Mouse (Mus musculus) thymus, postnatal 4 days (tissue): Measurements from ENCODE around the gene Cacna2d3.

Experiments
- DNase-seq: peaks from one replicate; pipeline ENCODE4 v3.0.0; 2021

Gene Cacna2d3

DNA sequence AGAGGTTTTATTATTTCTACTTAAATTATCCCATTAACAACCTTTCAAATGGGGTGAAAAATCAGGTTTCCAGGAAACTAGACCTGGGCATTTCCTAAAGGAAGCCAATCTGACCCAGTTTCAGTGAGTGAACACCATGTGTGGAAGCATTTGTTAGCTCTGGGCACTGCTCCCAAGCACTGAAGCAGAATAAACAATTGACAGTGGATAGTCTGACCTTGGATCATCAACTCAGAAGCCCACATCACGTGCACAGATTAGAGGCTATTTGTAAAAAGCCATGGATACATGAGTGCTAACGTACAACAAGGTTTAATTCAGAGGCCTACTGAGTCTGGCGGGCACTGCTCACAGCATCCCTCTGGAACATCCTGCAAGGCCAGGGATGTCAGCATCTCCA is 82.4 kb downstream of the Cacna2d3 start:
- no peak for DNase-seq

DNA sequence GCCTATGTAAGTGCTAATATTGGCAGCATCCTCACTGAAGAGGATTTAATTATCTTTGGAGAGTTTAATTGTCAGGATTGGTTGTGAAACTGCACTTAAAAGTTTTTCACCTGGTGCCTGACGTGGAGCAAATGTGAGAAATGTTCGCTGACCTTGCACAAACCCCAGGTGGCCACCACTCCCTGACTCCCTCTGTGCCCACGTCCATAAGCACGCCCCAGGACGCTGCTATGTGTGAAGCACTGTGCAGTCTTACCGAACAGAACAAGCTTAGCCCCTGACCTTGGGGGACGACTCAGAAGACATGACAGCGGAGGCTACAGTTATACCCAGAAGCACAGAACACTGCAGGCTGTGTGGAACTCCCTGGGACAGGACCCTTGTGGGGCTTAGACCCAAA is 93.5 kb downstream of the Cacna2d3 start:
- DNase-seq = no peak

DNA sequence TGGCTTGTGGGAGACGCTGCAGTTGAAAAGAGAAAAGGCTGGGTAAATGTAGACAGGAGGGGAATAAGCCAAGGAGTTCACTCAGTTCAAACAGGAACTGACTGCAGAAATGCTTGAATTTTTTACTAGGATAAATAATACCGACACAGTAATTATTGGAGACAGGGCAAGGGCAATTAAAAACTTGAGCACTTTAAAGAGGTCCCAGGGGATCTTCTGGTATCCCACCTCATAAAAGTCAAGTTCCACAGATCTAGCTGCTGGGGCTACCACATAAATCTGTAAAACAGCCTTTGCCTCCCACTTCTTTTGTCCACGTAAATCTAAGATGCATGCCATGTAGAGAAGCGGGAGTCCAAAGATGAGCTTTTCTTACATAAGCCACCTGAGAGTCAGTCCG is 109.2 kb downstream of the Cacna2d3 start:
- DNase-seq = no peak

DNA sequence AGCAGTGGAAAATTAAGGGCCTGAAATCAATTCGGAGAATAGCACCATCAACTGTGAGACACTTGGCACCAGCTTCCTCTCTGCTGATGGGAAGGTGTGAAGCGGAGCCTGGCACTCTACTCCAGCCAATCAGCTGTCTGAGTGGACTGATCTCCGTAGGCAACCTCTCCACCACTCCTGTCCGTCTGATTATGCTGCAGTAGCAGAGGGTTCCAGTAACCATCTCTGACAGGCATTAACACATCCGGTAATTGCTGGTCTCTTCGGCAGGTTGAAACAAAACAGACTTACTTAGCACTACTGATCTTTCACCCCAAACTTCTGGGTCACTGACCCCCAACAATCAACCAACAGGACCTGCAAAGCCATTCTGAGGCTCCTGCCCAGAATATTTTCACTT is 112.9 kb downstream of the Cacna2d3 start:
- no peak for DNase-seq

DNA sequence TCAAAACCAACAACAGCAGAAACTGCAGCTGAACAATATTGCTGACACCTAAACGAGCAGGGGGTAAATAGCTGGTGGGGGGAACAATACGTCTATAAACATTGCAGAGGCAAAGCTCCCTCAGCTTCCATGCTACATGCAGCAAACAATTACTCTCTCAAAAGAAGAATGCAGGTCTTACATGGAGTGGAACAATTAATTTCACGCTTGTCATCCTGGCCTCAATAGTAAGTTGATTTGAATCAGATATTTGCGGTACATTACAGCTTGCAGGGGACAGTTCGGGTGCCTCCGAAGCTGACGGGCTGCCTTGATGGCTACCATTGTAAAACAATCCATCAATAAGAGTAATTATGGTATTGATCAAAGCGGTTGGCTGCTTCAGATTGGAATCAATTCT is 122.2 kb downstream of the Cacna2d3 start:
- no peak for DNase-seq

DNA sequence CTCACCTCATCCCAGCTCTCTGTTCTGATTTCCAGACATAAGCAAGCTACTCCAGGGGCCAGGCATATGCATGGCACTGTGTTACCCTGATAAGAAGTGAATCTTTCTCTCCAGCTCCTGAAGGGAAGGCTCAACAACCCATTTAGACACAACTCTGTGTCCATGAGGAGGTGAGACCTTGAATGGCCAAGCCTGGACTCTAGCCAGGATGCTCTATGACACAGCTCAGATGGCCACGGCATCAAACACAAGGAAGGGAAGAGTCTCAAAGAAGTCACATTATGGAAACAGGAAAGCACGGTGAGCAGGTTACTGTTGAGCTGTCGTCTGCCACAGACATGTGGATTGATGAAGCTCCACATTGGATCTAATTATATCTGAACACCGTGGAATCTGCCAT is 128.8 kb downstream of the Cacna2d3 start:
- DNase-seq = no peak

DNA sequence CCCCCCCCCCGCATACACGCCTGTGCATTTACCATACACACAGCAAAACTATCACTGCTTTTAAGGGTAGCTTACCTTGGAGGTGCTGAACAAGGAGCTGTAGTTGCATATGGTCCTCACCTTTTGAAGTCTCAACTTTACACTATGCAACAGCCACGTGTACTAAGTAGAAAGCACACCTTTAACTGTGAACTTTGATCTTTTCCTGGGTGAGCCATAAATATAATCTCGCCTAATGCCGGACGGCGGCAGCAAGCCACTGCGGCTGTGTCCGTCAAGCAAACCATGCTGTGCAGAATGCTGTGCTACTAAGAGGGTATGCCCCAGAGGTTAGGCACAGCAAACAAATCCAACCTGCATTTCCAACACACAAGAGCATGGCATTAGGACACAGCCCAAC is 132.0 kb downstream of the Cacna2d3 start:
- no peak for DNase-seq

DNA sequence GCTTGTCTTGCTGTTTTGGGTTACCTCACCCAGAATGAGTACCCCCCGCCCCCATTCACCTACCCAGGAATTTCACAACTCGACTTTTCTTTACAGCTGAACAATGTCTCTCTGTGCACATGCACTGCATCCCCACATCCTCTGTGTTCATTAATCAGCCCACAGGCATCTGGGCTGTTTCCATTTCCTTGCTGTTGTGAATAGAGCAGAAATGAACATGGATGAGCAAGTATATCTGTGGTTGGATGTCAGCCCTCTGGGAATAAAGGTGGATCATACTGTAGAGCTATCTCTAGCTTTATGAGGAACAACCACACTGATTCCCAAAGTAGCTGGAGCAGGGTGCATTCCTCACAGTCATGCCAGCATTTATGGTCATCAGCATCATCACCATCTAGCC is 139.7 kb downstream of the Cacna2d3 start:
- DNase-seq = no peak

DNA sequence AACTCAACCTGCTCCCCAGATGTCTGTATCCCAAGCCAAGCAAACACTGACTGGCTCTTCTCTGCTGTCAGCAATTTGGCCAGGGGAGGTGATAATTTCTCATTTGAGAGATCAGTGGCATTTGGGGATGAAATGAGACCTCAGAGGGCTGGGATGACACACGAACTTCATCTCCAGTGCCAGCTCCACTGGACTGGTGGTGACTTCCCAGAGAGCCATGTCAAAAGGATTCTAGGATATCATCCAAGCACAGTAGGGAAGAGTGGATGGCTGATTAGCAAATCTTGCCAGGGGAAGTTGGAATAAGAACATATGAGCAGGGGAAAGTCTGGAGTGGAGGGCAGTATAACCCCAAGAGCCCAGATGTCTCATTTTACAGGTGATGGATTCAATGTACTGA is 143.9 kb downstream of the Cacna2d3 start:
- no peak for DNase-seq

DNA sequence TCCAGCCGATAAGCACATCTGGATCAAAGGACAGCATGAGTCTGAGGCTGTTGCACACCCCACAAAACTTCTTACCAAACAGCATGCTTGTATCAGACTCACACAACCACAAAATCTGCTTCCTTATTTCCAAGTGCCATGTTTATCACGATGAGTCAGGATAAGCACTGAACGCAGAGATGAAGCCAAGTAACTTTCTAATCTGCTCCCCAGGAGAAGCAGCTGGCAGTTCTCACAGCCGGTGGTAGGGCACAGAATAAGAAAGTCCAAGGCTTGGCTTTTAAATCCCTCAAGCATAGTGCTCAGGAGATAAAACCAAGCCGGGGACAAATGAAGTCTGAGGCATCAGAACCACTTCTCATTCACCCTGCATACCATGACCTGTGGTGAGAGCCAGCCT is 146.1 kb downstream of the Cacna2d3 start:
- DNase-seq = no peak

DNA sequence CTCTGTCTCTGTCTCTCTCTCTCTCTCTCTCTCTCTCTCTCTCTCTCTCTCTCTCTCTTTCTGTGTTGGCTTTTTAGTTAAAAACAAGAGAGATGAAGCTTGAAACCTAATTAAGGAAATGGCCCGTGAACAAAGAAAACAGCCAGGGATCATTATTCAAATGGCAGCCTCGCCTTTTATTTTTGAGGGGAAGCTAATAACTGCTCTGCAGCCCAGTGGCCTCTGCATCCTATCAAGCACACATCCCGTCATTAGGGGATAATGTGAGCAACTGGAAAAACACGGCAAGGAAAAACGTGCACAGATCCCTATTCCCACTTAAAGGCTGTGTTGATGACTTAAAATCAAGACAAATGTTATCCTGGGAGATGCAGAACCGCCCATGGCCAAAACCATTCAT is 159.0 kb downstream of the Cacna2d3 start:
- DNase-seq = no peak

DNA sequence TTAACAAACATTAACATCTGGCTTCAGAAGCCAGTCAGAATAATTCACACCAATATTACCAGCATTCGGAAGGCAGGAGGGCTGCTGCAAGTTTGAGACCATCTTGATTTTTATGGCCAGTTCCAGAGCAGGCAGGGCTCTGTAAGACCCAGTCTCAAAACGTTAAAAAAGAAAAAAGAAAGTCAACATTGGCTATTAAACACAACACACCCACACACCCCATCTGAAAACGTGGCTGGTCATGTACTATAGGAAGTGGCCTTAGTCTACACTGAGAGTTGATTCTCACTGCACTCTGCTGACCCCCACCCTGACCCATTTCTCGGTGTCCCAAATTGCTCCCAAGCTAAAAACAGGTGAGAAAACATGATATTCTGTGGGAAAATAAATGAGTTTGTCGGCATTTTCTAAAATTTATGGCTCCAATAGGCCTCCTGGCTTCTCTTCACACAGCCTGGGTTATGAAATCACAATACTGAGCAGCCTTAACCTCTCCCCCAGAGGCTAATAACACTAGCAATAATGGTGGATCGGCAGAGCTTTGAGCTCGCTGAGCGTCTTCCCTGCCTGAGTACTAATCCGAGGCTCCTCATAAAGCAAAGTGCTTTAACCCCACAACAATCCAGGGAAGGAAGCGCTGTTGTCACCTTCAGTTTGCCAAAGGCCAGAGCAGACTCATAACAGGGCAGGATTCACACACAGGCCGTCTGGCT is 160.4 kb downstream of the Cacna2d3 start:
- DNase-seq = no peak

DNA sequence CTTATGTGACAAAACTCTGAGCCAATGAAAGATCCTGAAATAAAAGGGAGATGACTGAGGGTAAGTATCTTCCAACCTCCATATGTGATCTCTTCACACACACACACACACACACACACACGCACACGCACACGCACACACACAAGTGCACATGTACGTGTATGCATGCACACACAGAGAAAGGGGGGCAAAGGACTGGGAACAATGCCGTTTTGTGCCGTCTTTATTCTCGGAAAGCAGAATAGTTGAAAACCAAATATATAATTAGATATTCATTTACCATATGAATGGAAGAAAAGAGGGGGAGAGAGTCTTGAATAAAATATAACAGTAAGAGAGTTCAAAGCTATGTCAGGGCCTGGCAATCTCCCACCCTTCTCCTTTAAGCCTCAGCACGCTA is 163.2 kb downstream of the Cacna2d3 start:
- no peak for DNase-seq

DNA sequence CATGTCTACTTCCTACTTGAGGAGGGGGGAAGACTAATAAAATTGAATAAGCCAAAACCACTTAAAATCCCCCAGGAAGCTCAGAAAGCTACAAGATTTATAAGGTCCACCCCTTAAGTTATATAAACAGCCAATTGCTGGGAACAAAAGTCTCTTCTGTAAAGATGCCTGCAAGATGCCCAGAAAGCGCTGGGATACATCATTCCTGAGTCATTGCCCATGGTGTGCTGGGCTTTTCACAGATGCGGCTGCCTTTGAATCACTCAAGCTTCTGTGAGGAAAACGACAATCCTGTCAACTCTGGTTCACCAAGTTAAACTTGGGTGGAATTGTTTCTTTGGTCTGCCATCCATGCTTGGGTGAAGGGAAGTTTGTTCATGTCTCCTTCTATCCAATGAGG is 165.5 kb downstream of the Cacna2d3 start:
- DNase-seq = no peak

DNA sequence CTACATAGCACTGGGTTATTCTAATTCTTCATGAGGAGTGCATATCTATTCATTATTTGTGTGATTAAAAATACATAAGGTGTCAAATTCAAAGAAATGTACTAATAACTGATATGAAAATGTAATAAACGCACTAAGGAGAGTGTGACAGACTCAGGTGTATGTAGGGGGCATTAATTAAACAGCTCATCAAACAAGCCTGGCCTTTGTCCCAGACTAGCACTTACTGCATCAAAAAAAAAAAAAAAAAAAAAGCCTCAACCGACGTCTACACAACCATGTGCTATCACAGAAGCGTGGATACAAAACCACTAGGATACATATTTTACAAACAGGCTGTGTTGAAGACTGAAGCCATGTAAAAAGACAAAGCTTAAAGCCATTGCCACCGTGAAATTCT is 169.2 kb downstream of the Cacna2d3 start:
- DNase-seq = no peak

DNA sequence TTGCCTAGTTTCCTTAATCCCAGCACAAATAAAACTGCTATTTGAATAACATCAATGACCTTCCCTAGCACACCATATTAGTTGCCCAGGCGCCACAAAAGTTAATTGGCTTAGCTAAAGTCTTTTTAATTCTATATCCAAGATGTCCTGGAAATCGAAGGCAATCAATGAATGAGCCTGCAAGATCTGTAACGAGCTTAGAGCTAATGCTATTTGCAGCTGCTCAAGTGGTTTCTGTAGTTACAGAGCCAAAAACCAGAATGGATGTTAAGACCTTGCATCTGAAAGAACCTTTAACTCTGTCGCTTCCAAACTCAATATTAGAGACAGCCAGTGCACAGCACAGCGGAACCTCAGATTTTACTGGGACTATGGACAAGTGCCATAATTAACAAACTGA is 173.0 kb downstream of the Cacna2d3 start:
- DNase-seq = no peak

DNA sequence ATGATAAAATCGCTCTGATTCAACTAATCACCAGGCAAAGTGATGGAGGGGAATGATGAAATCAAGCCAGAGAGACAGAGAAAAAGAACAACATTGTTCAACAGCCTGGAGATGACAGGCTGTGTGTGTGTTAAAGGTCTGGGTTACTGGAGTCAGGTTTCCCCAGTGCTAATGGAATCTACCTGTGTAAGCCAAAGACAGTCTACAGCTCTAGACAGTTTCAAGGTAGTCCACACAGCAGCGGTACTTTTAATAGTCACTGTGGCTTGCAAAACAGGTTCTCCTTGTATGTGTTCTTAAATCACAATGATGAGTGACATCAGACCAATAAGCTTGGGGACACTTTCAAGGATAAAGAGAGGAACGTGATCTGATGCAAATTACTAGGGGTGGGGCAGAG is 191.1 kb downstream of the Cacna2d3 start:
- no peak for DNase-seq

DNA sequence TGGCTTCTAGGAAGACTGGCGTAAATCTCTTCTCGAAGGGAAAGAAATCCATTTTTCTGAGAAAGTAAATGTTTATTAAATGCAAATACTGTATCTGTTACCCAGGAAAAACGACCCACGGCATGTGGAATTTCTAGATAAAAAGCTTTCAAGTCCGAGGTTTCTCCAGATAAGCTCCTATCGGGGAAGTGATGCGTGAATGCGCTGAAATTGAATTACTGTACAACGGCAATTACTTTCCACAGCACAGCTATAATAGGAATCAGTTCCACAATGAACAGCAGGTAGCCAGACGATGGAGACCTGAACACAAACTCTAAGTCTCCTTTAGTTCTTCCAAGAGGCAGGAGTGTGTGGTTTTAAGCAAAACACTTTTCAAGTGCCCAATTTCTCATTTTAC is 193.0 kb downstream of the Cacna2d3 start:
- DNase-seq = no peak

DNA sequence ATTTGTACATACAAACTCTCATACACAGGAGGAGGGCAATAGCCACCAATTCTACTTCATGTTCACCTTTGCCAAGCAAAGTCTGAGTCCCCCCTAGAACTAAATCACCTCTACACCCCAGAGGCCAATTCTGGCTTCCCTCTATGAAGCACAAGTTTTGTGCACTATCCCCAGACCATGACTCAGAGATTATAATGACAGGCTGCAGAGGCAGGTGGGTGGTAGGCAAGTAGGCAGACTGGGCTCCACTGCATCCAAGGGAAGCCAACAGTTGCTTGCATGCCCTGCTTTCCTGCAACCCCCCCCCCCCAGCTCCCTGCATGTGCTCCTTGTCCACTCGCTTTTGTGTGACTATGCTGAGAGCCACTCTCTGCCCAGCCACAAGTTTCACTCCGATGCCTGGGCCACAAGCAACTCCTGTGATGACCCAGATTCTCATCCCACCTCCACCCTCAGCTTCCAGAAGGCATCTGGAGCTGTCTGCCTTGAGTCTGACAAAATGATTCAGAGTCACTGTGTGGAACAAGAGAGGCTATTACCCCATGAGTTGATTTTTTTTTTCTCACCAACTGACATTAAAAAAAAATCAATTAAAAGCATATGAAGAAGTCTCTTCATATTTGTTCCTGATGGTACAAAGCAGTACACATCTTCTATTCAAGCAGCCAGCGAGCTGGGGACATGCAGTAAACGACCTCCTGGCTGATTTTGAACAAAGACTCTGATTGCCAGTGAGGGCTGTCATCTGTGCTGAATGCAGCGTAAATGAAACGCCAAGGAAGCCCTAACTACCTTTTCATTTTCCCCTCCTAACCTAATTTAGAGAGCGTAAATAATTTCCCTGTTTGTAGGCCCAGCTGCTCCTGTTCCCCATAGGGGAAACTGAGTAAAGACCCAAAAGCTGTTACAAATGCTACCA is 201.7 kb downstream of the Cacna2d3 start:
- DNase-seq = no peak

DNA sequence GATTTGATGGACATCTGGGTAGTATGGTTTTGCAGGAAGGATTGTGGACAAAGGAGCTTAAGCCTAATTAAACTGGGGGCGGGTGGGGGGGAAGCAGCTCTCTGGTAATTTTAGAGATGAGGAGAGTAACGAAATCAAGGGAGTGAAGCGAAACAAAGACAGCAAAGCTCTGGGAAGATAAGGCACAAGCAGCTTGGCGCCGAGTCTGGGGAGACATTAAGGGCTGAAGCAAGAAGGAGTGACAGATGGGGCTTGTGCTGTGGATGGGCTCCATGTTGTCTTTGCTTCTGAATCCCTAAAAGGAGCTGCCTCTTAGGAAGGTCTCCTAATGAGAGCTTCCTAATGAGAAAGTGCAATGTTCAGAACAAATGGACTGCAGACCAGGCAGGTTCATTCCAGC is 219.0 kb downstream of the Cacna2d3 start:
- no peak for DNase-seq

DNA sequence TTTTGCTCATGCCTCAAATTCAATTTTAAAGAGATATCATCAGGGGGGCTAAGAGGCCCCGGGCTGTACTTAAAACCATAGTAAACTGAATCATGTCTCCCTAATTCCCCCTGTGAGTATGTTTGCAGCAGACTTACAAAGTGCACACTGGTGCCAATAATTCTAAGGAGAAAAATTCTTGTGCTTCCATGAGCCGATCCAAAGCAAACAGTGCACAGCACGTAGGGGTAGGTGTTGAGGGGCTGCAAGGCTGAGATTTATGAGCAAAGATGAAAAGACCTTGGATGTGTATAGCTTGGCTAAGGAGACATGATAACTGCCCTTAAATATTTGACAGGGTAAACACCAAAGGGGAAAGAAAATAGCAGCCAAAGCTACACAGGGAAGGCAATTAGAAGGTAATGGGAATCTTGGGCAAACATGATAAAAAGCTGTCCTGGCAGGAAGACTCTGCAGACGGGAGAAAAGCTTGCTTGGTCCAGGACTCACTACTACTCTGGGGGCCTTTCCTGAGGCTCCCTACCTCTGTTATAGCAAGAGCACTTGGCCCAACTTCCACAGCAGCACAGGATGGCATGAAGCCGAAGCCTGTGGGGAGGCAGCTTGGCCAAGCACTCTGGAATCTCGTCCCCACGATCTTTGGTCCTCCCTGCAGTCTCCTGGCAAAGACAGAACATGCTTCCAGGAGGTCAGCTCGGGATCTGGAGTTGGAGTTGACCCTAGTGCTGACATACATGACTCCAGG is 222.9 kb downstream of the Cacna2d3 start:
- DNase-seq = no peak

DNA sequence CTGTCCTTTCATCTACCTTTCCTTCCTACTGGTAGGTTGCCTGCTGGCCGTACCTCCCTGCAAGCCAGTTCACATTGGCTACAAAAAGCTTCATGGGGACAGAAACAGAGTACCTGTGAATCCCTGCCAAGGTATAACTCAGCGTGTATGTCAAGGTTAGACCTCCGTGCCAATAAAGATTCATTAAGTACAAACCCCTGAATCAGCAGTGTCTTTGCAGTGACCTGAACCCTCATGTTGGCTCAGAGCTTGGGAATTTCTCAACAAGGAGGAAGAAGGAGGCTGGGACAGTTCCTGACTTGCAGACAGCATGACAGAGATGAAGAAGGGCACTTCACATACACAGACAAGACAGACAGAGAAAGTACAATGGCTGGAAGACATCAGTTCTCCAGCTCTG is 225.1 kb downstream of the Cacna2d3 start:
- DNase-seq = no peak

DNA sequence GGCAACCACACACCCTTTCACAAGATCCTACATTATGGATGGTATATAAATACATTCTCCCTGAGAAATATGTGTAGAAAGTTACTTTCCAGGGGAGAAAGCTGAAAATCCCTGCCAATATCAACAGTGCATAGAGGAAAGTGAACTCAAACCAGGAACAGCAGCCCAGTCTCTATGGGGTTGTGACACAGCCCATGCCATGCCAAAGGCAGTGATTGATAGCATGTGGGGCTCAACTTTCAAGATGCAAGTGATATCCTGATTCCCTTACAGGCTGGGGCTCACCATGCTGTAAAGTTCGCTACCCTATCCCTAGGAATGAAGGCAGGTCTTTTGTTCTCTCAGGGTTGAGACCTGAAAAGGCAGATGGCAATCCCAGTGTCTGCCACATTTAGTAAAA is 229.9 kb downstream of the Cacna2d3 start:
- no peak for DNase-seq

DNA sequence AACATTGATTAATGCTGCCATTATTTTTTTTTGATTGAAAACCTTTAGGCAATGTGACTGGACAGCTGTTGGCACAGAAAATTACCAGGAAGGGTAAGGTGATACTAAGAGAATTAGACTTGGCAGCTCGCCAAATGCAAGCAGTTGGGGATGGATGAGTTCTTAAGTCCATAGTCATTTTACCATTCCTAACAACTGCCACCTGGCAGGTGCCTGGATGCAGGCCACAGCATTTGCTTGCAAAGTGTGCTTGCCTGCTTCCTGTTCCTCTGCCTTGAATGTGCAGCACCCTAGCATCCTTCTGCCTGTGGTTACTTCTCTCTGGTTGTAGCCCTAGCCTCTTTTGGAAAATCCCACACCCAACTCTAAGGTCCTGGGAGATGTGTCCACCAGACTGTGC is 236.2 kb downstream of the Cacna2d3 start:
- no peak for DNase-seq
